Mouse (Mus musculus): ENCODE results near the gene Aprt. TPM values are rescaled to one million over a fixed set of nuclear protein-coding genes. Genes with fewer than 3 reads are reported as not detected.
"Not testable (repeated sequence)": the region's sequence is repeated elsewhere in the genome, so short reads cannot be mapped to it uniquely, and the experiment has no call there.

Aprt gene
- total RNA-seq, 2 experiments from 2014 or later, result 132 to 308 TPM

DNA sequence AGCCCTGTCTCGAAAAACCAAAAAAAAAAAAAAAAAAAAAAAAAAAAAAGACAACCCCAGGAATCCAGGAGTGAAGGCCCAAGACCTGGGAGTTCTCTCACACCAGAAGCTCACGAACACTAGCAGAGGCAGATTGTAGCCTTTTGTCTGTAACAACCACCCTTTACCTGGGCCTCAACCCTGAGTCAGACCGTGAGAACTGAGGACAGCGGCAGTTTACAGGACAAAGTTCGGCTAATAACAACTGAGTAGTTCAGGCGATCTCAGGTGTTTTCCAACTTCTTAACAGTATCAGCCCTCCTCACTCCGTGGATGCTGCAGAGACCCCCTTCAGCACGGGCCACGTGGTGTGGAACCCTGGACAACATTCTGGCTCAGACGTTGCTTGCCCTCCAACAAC is 10.0 kb upstream of the Aprt start:
- ATAC-seq (ENCODE audit: poor library complexity, severe bottlenecking), result no peak

DNA sequence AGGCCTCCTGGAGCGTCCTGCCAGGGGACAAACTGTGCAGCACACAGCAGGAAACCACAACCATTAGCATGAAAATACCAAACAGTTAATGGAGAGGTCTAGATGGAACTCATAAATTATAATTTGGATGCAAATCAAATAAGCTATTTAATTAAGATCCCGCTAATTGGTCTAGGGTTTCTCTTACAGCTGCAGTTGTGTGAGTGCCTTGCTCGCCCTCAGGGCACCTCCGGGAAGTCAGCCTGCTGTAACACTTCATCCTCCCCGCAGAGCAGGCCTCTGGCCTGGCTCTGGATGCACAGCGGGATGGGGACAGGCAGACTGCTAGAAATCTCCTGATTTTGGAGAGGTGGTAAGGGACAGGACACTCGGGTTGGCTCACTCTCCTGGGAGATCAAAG is 9.5 kb upstream of the Aprt start:
- no peak for ATAC-seq (ENCODE audit: poor library complexity, severe bottlenecking)

- ATAC-seq (ENCODE audit: poor library complexity, severe bottlenecking), result peak; percentile 36; the same call in 1 of the 2 replicates
Measured at GRCm38 (mm10) chr8:122585411-122585891, 8.7 kb upstream of the Aprt start.

DNA sequence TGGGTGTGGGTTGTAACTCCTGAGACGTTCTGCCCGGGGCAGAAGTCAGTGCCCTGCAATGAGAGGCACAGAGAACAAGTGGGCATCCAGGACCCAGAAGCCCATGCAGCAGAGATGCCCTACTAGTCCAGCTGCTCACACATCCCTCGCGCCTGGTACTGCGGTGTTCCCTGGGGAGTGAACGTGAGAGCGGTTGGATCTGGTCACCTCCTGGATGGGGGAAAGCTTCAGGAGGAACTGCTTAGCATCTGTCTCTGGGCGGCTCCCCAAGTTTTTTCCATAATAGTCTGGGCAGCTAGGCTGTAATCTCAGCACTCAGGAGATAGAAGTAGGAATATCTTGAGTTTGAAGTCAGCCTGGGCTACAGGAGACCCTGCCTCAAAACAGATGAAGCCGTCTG is 8.3 kb upstream of the Aprt start:
- no peak for ATAC-seq (ENCODE audit: poor library complexity, severe bottlenecking)

DNA sequence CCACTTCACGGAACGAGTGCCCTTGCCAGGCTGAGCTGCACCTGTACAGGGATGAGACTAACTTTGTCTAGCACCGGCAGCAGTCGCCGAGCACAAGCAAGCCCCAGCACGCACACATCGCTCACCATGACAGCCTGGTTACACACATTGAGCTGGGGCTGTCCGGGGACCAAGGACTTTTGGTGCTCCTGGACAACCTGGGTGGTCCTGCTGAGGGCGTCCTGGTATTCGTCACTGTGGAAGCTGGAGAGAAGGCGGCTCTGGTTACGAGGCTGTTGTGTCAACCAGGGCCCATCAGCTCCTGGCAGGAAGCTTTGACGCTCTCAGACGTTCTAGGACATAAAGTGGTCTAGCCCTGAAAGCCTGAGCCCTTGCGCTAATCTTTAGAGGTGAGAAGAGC is 4.2 kb upstream of the Aprt start:
- ATAC-seq (ENCODE audit: poor library complexity, severe bottlenecking), result no peak

DNA sequence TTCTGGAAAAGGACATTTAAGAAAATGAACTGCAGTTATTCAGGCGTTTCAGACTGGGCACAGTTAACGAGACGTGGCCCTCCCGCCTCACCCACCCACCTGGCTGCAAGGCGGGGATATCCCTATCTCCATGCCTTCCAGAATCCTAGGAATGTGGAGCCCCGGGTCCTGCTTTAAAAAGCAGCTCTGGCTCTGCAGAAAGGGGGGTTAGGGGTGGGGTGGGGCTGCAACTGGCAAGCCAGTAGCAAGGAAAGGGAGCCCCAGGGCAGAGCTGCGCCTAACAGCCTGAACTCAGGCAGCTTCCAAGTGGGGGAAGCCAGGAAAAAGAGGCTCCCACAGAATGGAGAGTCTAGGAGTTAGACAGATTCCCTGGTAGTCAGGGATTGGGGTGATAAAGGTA is 2.5 kb upstream of the Aprt start:
- ATAC-seq (ENCODE audit: poor library complexity, severe bottlenecking), result no peak

GRCm38 (mm10) chr8:122577116-122577515 is 407 bp upstream of the Aprt start:
- no peak for ATAC-seq (ENCODE audit: poor library complexity, severe bottlenecking)

GRCm38 (mm10) chr8:122575735-122576647 is 718 bp downstream of the Aprt start:
- ATAC-seq (ENCODE audit: poor library complexity, severe bottlenecking), result peak; percentile 30

GRCm38 (mm10) chr8:122575286-122575685 is 1.4 kb downstream of the Aprt start:
- ATAC-seq (ENCODE audit: poor library complexity, severe bottlenecking), result peak; percentile 2; the same call in 1 of the 2 replicates

DNA sequence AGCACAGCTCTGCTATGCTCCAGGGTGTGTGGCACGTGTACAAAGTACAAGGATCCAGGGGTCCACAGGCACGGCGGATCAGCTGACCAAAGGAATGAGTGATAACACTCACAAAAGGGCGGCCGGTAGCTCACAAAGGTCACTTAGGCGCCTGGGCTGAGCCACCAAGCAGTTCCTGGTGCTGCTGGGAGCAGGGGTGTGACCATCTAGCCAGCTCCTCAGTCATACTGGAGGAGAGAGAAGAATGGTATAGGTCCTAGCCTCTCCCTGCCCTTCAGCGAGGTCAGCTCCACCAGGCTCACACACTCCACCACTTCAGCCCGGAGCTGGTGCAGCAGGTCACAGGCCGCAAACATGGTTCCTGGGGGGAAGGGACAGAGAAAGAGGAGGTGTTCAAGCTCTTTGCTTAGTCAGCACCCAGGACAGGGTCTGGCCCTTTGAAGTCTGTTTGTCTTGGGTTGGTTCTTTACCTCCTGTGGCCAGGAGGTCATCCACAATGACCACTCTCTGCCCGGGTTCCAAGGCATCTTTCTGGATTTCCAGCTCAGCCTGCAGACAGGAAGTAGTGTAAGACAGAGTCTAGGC is 1.9 kb downstream of the Aprt start:
- no peak for ATAC-seq (ENCODE audit: poor library complexity, severe bottlenecking)

GRCm38 (mm10) chr8:122574264-122574663 is 2.4 kb downstream of the Aprt start:
- ATAC-seq (ENCODE audit: poor library complexity, severe bottlenecking), result no peak

GRCm38 (mm10) chr8:122573577-122573976 is 3.1 kb downstream of the Aprt start:
- no peak for ATAC-seq (ENCODE audit: poor library complexity, severe bottlenecking)

GRCm38 (mm10) chr8:122573176-122573575 is 3.5 kb downstream of the Aprt start:
- not testable (repeated sequence) for ATAC-seq (ENCODE audit: poor library complexity, severe bottlenecking)

GRCm38 (mm10) chr8:122572751-122573150 is 4.0 kb downstream of the Aprt start:
- no peak for ATAC-seq (ENCODE audit: poor library complexity, severe bottlenecking)

GRCm38 (mm10) chr8:122571750-122572267 is 4.9 kb downstream of the Aprt start:
- no peak for ATAC-seq (ENCODE audit: poor library complexity, severe bottlenecking)

DNA sequence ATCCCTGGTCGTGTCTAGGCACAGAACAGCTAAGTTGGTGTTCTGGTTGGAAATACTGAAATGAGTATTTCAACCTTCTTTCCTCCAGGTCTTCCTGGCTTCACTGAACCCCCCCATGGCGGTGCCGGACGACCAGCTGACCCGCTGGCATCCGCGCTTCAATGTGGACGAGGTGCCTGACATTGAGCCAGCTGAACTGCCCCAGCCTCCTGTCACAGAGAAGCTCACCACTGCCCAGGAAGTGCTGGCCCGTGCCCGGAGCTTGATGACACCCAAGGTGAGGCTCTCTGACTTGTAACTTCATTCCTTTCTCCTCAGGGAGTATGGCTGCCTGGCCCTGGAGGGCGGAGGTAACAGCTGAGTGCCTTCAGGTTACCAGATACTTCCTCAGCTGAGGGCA is 5.6 kb downstream of the Aprt start:
- no peak for ATAC-seq (ENCODE audit: poor library complexity, severe bottlenecking)

GRCm38 (mm10) chr8:122569996-122570395 is 6.7 kb downstream of the Aprt start:
- no peak for ATAC-seq (ENCODE audit: poor library complexity, severe bottlenecking)

DNA sequence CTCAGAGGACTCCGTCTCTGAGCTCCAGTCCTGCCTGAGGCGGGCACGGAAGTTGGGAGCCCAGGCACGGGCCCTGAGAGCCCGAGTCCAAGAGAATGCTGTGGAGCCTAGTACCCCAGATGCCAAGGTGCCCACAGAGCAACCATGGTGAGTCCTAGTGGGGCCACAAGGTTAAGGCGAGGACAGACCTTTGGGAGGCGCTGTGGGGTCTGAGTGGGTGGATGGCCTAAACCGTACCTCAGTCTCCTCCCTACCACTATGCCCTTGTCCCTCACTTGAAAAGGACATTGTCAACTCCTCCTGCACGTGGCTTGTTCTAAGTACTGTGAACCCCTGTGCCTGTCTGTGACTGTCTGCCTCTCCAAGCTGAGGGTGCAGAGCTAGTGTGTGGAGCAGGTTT is 7.4 kb downstream of the Aprt start:
- no peak for ATAC-seq (ENCODE audit: poor library complexity, severe bottlenecking)

- no peak for ATAC-seq (ENCODE audit: poor library complexity, severe bottlenecking)
Measured at GRCm38 (mm10) chr8:122568881-122569309, 7.8 kb downstream of the Aprt start.

- no peak for ATAC-seq (ENCODE audit: poor library complexity, severe bottlenecking)
Measured at GRCm38 (mm10) chr8:122568109-122568504, 8.6 kb downstream of the Aprt start.

DNA sequence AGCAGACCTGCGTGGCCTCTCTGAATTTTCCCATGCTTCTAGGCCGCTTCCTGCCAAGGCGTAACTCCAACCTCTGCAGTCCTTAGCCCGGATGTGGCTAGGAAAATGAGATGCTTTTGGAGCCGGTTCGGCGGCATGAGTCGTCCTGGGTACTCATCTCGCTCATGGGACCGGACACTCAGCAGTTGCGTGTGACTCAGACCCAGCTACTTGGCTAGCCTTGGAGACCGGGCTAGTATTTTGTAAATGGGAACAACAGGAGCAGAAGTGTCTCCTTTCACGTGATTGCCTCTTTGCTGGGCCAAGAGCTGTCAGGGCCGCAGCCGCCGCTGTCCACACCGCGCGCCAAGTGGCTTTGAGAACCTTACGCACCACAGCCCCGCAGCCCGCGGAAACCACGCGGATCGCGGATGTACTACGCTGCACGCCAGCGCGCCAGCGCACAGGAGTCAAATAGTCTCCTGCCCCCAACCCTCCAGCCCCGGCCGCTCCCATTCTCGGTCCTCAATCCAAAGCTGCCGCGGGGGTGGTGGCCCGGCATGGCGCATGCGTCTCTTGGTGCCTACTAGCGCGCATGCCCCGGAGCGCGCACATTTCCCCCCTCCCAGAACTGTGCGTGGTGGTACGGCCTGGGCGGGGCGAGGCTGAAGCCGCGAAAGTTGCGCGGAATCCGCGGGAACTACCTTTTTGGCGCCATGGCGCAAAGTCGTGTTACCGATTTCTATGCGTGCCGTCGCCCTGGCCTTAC is 9.2 kb downstream of the Aprt start, which contains the start of gene Cdt1:
Cdt1 (plus strand) TSS at position 655 of the 748 bp plus-strand sequence.
- ATAC-seq (ENCODE audit: poor library complexity, severe bottlenecking), result peak; percentile 80

All from megakaryocyte, adult 5-6 weeks (primary cell).